21 mouse cellular contexts compared by ENCODE assay signal in the genomic region with DNA sequence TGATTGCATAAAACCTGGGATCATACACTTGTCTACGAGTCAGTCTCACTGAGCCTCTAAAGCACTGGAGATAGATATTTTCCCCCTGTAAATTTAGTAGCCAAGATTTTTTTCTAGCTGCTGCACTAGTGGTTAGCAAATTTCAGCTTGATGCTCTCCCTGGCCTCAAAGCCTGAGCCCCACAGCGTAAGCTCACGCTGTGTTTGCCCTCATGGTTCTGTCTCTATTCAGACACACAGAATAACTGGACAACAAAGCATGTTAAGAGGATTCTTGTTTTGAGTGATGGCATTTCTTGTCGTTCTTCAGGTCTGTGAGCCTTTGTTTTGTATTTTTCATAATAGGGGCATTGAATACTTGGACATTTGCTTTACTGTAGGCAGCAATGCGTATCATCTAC.
A peak's percentile ranks its signal among the peaks of the same experiment; 100 is the strongest.
DNase-seq lines count a peak whose midpoint lies in the region; ATAC-seq and TF ChIP-seq lines count a peak whose summit lies in the region.
"Had no signal": no experiment of that assay in that cellular context is flagged by ENCODE, and none has a peak within 500 bp of the region (broad histone marks: within the 10 kb centered on the region; RNA-seq: fewer than 3 reads in every experiment).

No protein-coding gene starts in this region.

- H3K4me2 ChIP-seq in heart, embryonic 13.5 days = no peak overlapping the region
- H3K4me2 ChIP-seq in neural tube, embryonic 11.5 days (ENCODE audit: low read depth) = no peak overlapping the region

- TF ChIP-seq CTCF in heart, adult 2 months (IDR thresholded peaks at IDR 0.05) = no peak

- ATAC-seq in heart, embryonic 13.5 days (ENCODE audit: extremely low read depth, insufficient number of reproducible peaks, low FRiP score, low TSS enrichment) = no peak
- ATAC-seq in neural tube, embryonic 11.5 days (ENCODE audit: insufficient read depth, low FRiP score, low TSS enrichment) = no peak
- ATAC-seq: lung, postnatal 0 days; Patski had no signal

- no peak for TF ChIP-seq POLR2A in heart, adult 2 months (IDR thresholded peaks at IDR 0.05; ENCODE audit: insufficient read depth, low read depth, low read length)

- peaks cover 33% of the 10 kb centered on the region for H3K4me1 ChIP-seq in heart, embryonic 13.5 days
- H3K4me1 ChIP-seq in heart, adult 2 months (ENCODE audit: control insufficient read depth, insufficient read depth, low read length) = peaks cover 5% of the 10 kb centered on the region
- H3K4me1 ChIP-seq in neural tube, embryonic 11.5 days (ENCODE audit: control insufficient read depth, insufficient read depth, low read length) = peaks cover 12% of the 10 kb centered on the region; the same call in 1 of the 2 replicates

- peak overlapping the region; percentile 69 for H3K27ac ChIP-seq in heart, embryonic 13.5 days (replicated peaks)
- H3K27ac ChIP-seq in heart, adult 2 months = no peak overlapping the region
- H3K27ac ChIP-seq in neural tube, embryonic 11.5 days (ENCODE audit: low read depth, low read length) = 0 out of 2 replicates have a peak overlapping the region, but pooled peaks have one; percentile 20

- no peaks in the 10 kb centered on the region for H3K27me3 ChIP-seq in heart, embryonic 13.5 days (replicated peaks)
- no peaks in the 10 kb centered on the region; the same call in 1 of the 2 replicates for H3K27me3 ChIP-seq in heart, adult 2 months (ENCODE audit: control insufficient read depth, insufficient read depth, low read length)
- no peaks in the 10 kb centered on the region for H3K27me3 ChIP-seq in neural tube, embryonic 11.5 days (ENCODE audit: control insufficient read depth, insufficient read depth, low read length)
- H3K27me3 ChIP-seq: Patski had no signal

- H3K36me3 ChIP-seq in heart, embryonic 13.5 days = peaks cover 3% of the 10 kb centered on the region; the same call in 1 of the 2 replicates
- no peaks in the 10 kb centered on the region for H3K36me3 ChIP-seq in heart, adult 2 months (ENCODE audit: control insufficient read depth, insufficient read depth, low read length)
- H3K36me3 ChIP-seq in neural tube, embryonic 11.5 days (ENCODE audit: control insufficient read depth, insufficient read depth, low read length) = no peaks in the 10 kb centered on the region

- TF ChIP-seq EP300 in heart, adult 2 months (IDR thresholded peaks at IDR 0.05; ENCODE audit: insufficient read depth, low read depth, low read length) = no peak

- H3K4me3 ChIP-seq in heart, embryonic 13.5 days = no peak overlapping the region
- H3K4me3 ChIP-seq in heart, adult 2 months = no peak overlapping the region
- no peak overlapping the region for H3K4me3 ChIP-seq in neural tube, embryonic 11.5 days (ENCODE audit: low read depth, low read length)

- intact Hi-C loops in heart, adult 2 months (cut with DNase I) = no loop called here

- no peaks in the 10 kb centered on the region for H3K9me3 ChIP-seq in heart, embryonic 13.5 days
- H3K9me3 ChIP-seq in neural tube, embryonic 11.5 days (ENCODE audit: control insufficient read depth, low read length) = no peaks in the 10 kb centered on the region

- peak; percentile 24 for DNase-seq in embryo, embryonic 11 days
- DNase-seq in embryo, embryonic 9.5 days (ENCODE audit: extremely low spot score) = no peak
- DNase-seq in heart, adult 2 months = no peak
- DNase-seq in neural tube, embryonic 11.5 days (ENCODE audit: low spot score) = no peak
- no peak for DNase-seq in neural tube, embryonic 10.5 days (ENCODE audit: extremely low spot score, low spot score)
- no peak for DNase-seq in right cerebral cortex, adult 18-20 months
- no peak for DNase-seq in thymus, postnatal 25 days
- DNase-seq: adrenal gland, postnatal 25 days; cerebellum, adult 18-20 months; cerebellum, postnatal 25 days; gastrocnemius, postnatal 14 days; heart, postnatal 10 days; kidney, adult 2 months; kidney, postnatal 10 days; liver; right cerebral cortex, postnatal 14 days; spleen, adult 18-20 months; thymus, postnatal 4 days had no signal

- H3K79me2 ChIP-seq in heart, adult 2 months (replicated peaks; ENCODE audit: control insufficient read depth, insufficient read depth, low read length) = no peaks in the 10 kb centered on the region

- WGBS in heart, embryonic 13.5 days = 85% methylated on average over 5 of the region's 5 CpGs
- 95% methylated on average over 5 of the region's 5 CpGs for WGBS in heart, adult 2 months
- WGBS in neural tube, embryonic 11.5 days = 64% methylated on average over 5 of the region's 5 CpGs

- H3K9ac ChIP-seq in heart, embryonic 13.5 days = no peak overlapping the region
- no peak overlapping the region for H3K9ac ChIP-seq in heart, adult 2 months (ENCODE audit: low read depth, low read length)
- no peak overlapping the region for H3K9ac ChIP-seq in neural tube, embryonic 11.5 days (ENCODE audit: low read length)
